Mouse (Mus musculus) 3134 (cell line): Measurements from ENCODE around the gene Taar5.

Source experiments
- DNase-seq: peaks from one replicate; pipeline ENCODE4 v3.0.0-alpha.2; 2011; ENCODE audit warnings: low spot score; ENCODE audit not compliant: insufficient read length; ENCODE audit errors: extremely low read depth

Gene Taar5

GRCm38 (mm10) chr10:24007034-24007433 lies 36.5 kb downstream of the Taar5 start:
- DNase-seq, result no peak

- no peak for DNase-seq
Observed at GRCm38 (mm10) chr10:24008143-24008542, 37.6 kb downstream of the Taar5 start.
